Mouse (Mus musculus) thymus, postnatal 10 days (tissue): Measurements from ENCODE around the gene Pgm3.

ENCODE experiments used
- DNase-seq, 2 experiments: peaks; one replicate each; pipeline ENCODE4 v3.0.0; 2021; ENCODE audit warnings: low spot score in 2 of 2

Gene Pgm3

GRCm38 (mm10) chr9:86569314-86569910, 2.2 kb downstream of the Pgm3 start:
- DNase-seq = no peak

GRCm38 (mm10) chr9:86560543-86560942, 11.1 kb downstream of the Pgm3 start:
- DNase-seq = no peak

GRCm38 (mm10) chr9:86554641-86555040, 17.0 kb downstream of the Pgm3 start:
- DNase-seq = no peak

- DNase-seq = no peak
These were observed 17.8 kb downstream of the Pgm3 start for GRCm38 (mm10) chr9:86553886-86554285.

- no peak for DNase-seq
These were observed 20.9 kb downstream of the Pgm3 start for GRCm38 (mm10) chr9:86550717-86551116.

- no peak for DNase-seq
These were observed 21.9 kb downstream of the Pgm3 start for GRCm38 (mm10) chr9:86549637-86550162.

- no peak for DNase-seq
These were observed 27.1 kb downstream of the Pgm3 start for GRCm38 (mm10) chr9:86544559-86544958.

GRCm38 (mm10) chr9:86543451-86543850, 28.2 kb downstream of the Pgm3 start:
- no peak for DNase-seq

- no peak for DNase-seq
These were observed 37.6 kb downstream of the Pgm3 start for GRCm38 (mm10) chr9:86534071-86534470.

- no peak for DNase-seq
These were observed 46.0 kb downstream of the Pgm3 start for GRCm38 (mm10) chr9:86525600-86525999.

- DNase-seq = no peak
These were observed 49.3 kb downstream of the Pgm3 start for GRCm38 (mm10) chr9:86522335-86522734.

- no peak for DNase-seq
These were observed 56.8 kb downstream of the Pgm3 start for GRCm38 (mm10) chr9:86514798-86515197.

GRCm38 (mm10) chr9:86514390-86514789, 57.3 kb downstream of the Pgm3 start:
- DNase-seq = no peak

- DNase-seq = no peak
These were observed 57.9 kb downstream of the Pgm3 start for GRCm38 (mm10) chr9:86513733-86514132.

GRCm38 (mm10) chr9:86507437-86507836, 64.2 kb downstream of the Pgm3 start:
- no peak for DNase-seq
